Mouse (Mus musculus) gastrocnemius, postnatal 36 days (tissue): ENCODE results near the gene Ap5s1. TPM values are rescaled to one million over a fixed set of nuclear protein-coding genes. Genes with fewer than 3 reads are reported as not detected.

Experiments used
- DNase-seq, 2 experiments: peaks; one replicate each; pipeline ENCODE4 v3.0.0; 2022
- intact Hi-C: fragments of 180-260 bp; cut with DNase I; formaldehyde crosslinking; loops from one replicate; pipeline ENCODE4 v1.15.1; 2025
- total RNA-seq, 2 experiments: library from RNA; stranded (reverse); gene quantifications; 2 replicates each; pipeline ENCODE4 v1.2.3; 2021

Gene Ap5s1
- total RNA-seq, 2 experiments from 2014 or later = 13.9 to 15.0 TPM

DNA sequence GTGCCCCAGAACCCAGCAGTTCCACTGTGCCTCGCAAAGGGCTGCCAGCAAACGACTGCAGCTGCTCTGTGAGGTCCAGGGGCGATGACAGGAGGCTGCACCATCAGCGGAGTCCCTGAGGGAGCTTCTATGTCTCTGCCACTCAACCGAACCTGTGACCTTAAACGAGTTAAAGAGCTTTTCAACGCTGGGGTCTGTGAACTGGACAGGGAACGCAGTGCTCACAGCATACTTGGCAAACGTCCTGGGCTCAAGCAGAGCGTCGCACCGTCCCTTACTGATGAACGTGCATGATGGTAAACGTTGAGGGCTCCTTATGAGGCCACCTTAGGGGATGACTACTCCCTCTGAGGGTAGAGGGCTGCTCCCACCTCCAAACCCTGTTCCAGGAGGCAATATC lies 20.5 kb upstream of the Ap5s1 start:
- DNase-seq = no peak
- intact Hi-C loops = no loop called here

DNA sequence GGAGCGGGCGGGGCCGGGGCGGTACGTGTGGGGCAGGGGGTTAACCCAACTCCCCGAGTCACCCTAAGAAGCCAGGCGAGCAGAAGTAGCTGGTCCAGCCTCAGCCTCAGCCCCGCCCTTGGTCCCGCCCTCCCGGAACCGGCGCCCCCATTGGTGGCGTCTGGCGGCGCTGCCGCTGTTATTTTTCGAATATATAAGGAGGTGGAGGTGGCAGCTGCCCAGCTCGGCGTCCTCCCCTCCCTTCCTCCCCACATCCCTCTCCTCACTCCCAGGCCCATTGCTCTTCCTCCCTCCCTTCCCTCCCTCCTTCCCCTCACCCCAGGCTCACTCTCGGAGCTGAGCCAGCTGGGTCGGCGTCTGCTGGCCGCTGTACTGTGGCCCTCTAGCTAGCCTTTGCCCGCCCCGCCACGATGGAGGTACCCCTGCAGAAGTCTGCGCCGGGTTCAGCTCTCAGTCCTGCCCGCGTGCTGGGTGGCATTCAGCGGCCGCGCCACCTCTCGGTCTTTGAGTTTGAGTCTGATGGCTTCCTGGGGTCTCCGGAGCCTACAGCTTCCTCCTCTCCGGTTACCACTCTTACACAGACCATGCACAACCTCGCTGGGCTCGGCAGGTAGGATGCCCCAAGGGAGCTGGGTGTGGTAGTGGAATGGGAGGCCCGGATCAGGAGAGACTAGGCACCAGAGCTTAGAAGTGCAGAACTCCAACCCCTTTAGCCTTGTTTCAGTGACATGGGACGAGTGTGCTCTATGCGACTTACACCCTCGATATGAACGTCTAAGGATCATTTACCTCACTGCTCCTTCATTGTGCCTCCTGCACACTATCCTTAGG lies 19.9 kb upstream of the Ap5s1 start, which contains the start of the genes Cdc25b and Spef1:
TSS of gene Cdc25b (plus strand) at position 179 of the 831 bp plus-strand sequence.
TSS of gene Spef1 (minus strand) at position 512 of the 831 bp plus-strand sequence.
- intact Hi-C loops = no loop called here
- peak; percentile 78 to 86 for DNase-seq

DNA sequence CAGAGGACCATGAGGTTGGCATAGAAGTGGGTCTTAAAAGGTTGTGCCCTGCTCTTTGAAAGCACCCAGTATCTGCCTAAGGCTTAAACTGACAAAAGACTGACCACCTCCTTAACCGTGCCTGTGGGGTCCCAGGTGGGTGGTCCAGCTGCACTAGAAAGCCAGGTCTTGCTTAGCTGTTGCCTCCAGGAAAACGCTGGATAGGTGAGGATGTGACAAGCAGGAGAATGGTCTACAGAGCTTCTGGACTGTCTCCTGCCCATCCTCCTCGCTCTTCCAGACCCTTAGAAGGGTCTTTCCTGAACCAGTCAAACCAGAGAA lies 19.3 kb upstream of the Ap5s1 start:
- no peak for DNase-seq
- intact Hi-C loops = no loop called here

DNA sequence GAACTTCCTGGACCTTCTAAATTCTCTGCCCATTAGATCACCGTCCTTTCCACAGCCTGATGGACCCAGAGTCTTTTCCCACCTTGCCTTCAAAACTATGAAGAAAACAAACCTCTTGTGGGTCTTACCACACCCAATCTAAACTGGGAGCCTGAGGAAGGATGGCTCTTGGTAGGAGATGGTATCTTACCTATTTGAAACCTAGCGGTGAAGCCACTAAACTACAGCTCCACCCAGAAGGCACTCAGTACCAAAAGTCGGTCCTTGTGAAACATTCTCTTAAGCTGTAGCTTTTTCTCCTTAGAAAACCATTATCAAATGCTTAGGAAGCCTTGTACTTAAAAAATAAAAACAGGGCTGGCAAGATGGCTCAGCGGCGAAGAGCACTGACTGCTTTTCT lies 18.6 kb upstream of the Ap5s1 start:
- intact Hi-C loops = no loop called here
- DNase-seq = no peak

DNA sequence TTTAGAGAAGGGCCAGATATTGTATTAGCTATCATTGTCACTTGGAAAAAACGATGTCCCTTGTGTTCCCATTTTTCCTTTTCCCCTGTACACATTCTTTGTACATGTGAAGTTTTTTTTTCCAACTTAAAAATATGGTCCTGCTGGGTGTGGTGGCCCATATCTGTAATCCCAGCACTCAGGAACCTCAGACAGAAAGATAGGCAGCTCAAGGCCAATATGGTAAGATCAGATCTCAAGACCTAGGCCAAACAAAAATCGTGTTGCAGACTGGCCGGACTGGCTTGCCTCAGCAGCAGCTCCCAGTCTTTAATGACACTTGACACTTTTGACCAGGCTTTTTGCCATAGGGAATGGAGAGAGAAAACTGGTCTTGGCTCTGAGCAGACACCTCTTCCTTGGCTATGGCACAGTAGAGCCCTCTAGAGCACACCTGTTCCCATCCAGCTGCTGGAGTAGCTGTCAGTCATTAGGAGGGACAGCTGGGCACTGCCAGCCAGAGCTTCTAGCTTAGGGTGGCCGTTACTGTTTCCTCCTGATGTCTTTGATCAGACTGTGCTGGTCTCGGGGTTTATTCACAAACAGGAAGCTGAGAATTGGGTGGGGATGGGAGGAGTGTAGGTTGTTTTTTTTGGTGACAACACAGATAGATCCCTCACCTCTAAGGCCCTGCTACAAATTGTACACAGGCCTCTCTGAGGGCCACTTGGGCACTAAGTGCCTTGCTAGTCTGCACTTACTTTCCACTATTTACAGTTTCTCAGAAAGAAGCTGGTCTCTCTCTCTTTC lies 17.2 kb upstream of the Ap5s1 start:
- DNase-seq = no peak
- intact Hi-C loops = no loop called here

DNA sequence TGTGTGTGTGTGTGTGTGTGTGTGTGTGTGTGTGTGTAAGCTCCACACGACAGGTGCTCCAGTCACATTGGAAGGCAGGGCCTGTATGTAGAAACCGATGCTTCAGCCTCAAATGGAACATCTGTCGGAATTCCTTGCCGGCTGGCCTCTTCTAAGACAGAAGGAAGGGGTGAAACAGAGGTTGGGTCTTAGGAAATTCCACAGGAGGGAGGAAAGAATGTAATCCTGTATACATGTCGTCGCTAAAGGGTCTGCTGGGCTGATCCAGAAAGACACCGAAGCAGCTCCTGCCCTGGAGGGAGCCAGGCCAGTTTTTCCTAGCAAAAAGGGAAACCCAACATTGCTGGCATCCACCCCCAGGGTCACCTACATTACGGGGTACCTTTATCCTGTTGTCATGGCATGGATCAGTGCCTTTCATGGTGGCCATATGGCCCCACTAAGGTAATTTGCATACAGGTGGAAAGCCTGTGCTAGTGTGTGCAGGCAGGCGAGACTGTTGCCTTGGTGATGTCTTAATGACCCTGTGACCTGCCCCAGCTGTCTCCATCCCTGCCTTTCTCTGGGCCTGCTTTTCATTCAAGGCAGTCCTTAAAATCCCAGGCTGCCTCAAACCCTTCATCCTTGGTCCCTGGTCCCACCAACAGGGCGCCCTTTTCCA lies 16.4 kb upstream of the Ap5s1 start:
- intact Hi-C loops = no loop called here
- no peak for DNase-seq

DNA sequence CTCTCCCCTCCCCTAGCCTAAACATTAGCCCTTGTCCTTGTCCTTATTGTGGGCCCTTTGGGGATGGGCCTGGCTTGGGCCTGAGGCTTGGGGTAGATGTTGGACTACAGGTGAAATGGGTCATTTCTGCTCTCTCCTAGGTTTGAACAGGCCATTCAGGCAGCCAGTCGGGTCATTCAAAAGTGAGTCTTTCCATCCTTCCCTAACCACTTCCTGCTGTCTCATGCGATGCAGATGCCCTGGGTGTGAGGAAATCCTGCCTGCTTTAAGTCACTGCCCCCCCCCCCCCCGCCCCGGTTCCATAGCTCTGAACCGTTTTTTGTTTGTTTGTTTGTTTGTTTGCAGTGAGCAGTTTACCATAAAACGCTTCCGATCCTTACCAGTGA lies 15.9 kb upstream of the Ap5s1 start:
- DNase-seq = no peak
- intact Hi-C loops = no loop called here

DNA sequence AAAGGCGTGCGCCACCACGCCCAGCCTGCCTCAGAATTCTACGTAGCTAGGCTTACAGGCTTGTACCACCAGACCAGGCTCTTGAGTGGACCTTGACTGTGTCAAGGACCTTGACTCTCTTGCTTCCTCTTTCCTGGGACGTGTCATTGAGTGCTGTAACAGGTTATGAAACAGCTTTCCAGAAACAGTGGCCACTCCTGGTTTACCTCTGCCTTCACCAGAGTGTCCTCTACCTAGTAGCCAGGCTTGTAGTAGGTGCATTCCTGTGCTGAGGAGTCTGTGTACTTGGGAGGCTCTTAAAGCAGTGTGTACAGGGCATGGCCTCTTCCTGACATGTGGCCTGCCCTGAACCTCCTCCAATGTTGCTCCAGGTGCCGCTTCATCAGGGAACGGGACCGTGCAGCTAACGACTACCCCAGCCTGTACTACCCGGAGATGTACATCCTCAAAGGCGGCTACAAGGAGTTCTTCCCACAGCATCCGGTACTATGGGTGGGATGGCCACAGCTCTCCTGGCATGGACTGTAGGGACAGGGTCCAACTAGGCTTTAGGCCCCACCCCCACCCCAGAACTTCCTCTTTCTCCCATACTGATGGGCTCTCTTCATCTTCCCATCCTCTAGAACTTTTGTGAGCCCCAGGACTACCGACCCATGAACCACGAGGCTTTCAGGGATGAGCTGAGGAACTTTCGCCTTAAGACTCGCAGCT lies 10.1 kb upstream of the Ap5s1 start:
- DNase-seq = no peak
- intact Hi-C loops = no loop called here

DNA sequence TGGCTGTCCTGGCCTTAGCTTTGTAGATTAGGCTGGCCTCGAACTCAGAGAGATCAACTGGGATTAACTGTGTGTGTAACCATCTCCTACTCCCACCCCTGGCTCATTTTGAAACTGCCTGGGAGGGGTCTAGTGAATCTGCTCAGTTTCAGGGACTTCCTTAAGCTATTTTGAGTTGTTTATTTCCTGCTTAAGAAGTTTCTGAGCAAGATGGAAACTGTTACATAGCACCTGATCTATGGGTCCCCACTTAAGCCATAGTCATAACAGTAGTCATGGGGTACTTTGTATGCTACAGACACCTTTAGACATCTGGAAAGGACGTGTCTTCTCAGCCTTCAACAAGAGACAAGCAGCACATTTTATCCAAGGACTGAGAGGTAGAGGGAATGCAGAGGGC lies 6.2 kb upstream of the Ap5s1 start:
- intact Hi-C loops = no loop called here
- DNase-seq = no peak

DNA sequence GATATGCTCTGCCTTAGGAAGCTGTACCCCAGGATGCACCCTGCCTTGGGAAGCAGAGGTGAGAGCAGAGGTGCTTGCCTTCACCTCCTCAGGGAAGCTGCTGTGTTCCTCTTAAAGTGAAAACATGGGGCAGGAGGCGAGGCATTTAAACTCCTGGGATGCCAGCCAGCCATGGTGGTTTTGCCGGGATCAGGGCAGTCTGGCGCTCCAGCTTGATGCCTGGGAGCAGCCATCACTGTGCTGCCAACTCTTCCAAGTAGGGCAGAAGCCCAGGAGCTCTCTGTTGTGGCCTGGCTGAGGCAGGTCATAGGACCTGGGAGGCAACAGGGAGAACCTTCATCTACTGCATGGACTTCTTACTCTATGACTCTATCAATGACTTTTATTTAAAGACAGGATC lies 5.6 kb upstream of the Ap5s1 start:
- intact Hi-C loops = no loop called here

DNA sequence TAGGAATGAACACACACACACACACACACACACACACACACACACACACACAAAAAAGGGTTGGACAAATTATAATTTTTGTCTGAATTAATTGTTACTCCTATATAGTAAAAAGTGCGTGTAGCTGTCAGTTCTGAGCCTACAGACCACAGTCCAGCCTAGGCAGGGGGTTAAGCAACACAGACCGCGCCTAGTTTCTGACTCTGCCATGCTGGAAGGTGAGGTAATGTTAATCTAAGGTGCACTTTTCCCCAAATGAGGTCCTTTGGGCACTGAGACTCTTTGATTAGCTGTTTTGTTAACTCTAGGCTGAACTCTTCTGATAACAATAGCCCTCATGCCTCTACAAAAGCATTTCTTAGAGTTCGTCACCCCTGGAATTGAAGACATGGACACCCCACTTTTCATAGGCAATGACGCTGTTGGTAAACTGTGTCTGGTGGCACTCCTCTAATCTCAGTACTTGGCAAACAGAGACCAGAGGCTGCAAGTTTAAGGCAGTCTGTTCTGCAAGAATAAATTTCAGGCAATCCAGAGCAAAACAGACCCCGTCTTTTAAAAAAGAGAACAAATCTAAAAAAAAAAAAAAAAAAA lies 3.0 kb upstream of the Ap5s1 start:
- intact Hi-C loops = loop anchor here (2.0 kb wide), 1 partner anchor 23 kb away; the partner anchor contains the start of gene Cenpb
- DNase-seq = no peak

More for the DNA sequence above, 5.6 kb upstream of the Ap5s1 start:
- DNase-seq = no peak

DNA sequence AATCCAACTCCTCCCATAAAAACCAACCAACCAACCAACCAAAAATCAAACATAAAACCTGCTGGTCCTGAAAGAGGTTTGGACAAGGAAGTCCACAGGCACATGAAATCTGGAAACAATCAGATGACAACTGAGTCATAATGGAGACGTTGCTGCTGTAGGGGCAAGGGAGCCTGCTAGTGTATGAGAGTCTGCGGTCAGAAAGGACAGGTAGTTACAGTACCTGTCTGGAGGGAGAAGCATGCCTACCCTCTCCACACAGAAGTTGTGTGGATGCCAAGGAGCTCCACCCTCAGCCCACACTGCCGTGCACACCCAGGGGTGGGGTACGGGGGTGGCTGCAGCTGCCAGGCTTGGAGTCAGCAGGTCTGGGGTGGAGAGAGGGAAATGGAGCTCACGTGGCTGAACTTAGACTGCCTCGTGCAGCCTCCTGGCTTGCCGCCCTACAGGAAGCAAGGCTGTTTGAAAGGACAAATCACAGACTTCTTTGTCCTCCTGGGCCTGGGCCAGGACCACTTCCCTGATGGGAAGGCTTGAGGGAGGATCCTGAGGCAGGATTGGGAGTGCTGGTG lies 2.4 kb upstream of the Ap5s1 start:
- peak; percentile 96 to 97 for DNase-seq
- intact Hi-C loops = loop anchor here (2.0 kb wide), 1 partner anchor 24 kb away; the partner anchor contains the start of gene Cenpb

DNA sequence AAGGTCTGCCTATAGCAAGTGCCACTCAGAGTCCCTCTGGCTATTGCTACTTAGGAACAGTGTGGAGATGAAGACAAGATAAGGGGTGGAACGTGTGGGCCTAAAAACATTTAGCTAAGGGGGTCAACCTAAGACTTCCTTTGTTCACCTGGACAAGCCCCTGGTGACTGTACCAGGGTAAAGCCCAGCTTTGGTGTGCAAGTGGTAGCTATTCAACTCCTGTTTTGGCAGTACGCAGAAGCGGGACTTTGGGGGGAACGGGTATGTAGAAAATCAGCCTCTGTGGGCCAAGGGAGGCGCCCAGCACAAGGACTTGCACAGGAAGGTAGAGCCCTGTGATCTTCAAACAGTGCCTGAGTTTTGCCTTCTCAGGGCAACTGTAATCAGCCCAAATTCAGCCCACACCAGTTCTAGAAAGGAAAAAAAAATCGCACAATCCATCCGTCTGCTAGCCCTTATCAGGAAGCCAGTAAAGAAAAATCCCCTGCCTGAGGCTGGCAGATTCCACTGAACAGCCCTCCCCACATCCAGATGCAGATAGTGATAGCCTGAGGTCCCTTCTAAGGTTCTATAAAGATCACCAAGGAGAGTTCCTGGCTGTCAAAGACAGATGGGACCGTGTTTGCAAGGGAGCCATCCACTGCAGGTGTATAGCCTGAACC lies 1.2 kb upstream of the Ap5s1 start:
- intact Hi-C loops = loop anchor here (2.0 kb wide), 1 partner anchor 25 kb away; the partner anchor contains the start of gene Cenpb
- DNase-seq = no peak

DNA sequence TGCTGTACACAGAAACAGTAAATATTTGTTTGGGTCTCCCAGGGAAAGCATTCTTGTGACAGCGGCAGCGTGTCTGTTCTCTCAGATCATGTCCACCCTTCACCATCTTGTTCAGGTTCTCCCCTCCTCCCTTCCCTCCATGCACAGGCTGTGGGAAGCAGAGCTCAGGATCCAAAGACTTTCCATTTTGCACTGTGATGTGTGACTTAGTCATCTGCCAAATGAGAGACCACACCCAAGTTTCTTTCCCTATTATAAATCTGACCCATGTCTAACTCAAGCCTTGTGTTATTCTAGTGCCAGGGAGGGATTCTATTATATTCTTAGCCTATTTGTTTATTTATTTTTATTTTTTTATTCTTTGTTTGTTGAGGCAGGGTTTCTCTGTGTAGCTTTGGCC lies 1.5 kb downstream of the Ap5s1 start:
- intact Hi-C loops = no loop called here
- DNase-seq = no peak

DNA sequence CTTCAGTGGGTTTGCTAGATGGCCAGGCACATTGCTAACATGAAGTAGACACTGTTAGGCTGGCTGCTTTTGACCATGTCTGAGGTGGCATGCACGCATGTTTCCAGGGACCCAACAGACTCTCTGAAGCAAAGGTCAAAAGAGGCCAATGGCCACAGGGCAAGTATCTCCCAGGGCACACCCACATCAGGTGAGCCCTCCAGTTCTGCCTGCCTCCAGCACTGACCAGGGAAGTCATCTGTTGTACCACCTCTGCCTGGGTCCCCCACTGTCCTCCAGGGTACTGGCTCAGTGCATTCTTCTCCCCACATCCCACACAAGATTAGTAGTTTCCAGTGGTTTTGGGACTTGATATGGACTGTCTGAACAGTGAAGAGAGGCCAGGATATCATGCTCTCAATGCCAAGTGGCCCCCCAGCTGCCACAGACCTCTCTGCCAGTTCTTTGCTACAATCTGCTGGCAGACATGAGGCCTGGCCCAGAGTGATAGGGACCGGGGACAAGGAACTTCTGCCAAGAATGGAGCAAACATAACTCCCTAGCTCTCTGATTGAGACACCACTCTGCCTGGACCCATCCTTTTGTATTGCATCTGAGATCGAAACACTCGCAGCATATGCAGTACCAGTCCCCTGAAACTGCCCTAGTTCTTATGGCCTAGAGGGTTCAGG lies 2.4 kb downstream of the Ap5s1 start:
- DNase-seq = no peak
- intact Hi-C loops = no loop called here

DNA sequence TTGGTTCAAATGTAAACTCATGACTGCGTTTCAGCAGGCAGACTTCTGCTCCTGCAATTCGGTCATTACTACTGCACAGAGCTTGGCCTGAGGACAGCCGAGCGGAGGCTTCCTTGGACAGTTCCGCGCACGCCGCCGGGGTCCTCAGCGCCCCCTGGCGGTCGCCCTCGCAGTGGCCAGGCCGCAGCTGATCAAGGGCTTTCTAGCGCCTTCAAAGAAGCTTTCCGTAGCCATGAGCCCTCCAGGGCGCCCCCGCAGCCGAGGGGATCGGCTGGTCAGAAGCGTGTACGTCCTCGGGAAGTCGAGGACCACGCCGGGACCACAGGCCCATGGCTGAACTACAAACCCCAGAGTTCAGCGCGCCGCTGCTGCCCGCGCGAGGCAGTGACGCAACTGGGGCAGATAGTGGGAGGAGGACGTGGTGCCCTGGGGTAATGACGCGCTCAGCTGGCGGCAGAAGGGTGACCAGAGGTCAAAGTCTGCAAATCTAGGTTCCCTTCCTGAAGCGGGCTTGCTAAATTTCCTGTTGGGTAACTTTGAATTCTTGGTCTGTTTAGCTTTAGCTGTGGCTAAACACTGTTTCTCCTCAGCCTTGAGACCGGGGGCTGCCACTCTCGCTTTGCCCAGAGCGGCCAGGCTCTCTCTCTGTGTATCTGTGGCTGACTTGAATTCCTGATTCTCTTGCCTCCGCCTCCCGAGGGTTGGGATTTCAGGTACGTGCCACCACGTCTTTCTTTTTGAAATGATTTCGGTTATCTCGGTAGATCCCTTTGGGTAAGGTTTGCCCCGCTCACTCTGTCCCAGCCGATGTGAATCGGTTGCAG lies 3.3 kb downstream of the Ap5s1 start:
- intact Hi-C loops = no loop called here
- DNase-seq = peak; percentile 94 to 97

DNA sequence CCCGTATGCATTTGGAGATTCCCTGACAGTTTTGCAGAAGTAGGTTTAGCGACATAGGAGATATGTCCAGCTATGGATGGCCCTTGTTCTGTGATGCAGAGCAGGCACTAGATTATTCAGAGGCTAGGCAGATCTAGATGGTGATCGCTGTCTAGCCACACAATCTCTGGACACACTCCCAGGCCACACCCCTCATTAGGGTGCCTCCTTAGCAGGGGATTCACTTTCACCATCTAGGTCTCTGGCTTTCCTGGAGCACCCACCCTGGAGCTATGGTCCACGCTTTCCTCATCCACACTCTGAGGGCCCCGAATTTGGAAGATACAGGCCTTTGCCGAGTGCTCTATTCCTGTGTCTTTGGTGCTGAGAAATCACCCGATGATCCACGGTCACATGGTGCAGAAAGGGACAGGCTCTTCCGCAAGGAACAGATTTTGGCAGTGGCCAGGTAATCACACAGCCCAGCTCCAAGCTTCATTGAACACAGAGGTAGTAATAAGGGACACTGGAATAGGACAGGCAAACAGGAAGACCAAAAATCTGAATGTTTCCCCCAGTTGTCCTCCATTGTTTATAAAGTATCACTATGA lies 4.2 kb downstream of the Ap5s1 start:
- DNase-seq = peak in 1 of 2 experiments; percentile 15
- intact Hi-C loops = no loop called here
